Mouse (Mus musculus) hindbrain, postnatal 0 days (tissue): ENCODE measurements around the gene Elf4. TPM values are rescaled to one million over a fixed set of nuclear protein-coding genes. Genes with fewer than 3 reads are reported as not detected.

Experiments
- ATAC-seq: fragments of 200-750 bp; cut with Nextera tagmentation; 2 replicates; pipeline ENCODE4 v1.8.0; 2017; ENCODE audit warnings: mild to moderate bottlenecking, moderate TSS enrichment, moderate library complexity
- DNase-seq: peaks from one replicate; pipeline ENCODE4 v3.0.0-alpha.2; 2015; ENCODE audit warnings: low spot score
- H3K27ac ChIP-seq: fragments of 300-500 bp; sonication (generic); 2 replicates; pipeline ENCODE4 v1.5.1; 2014; ENCODE audit warnings: mild to moderate bottlenecking
- H3K27me3 ChIP-seq: fragments of 300-500 bp; sonication (generic); 2 replicates; pipeline ENCODE4 v1.6.1; 2014; ENCODE audit warnings: low read length, mixed read lengths; ENCODE audit not compliant: insufficient read depth
- H3K36me3 ChIP-seq: fragments of 300-500 bp; sonication (generic); 2 replicates; pipeline ENCODE4 v1.6.1; 2014; ENCODE audit warnings: low read length, mixed read lengths; ENCODE audit not compliant: insufficient read depth
- H3K4me1 ChIP-seq: fragments of 300-500 bp; sonication (generic); 2 replicates; pipeline ENCODE4 v1.6.1; 2014; ENCODE audit warnings: antibody characterized with exemption, low read length, mixed read lengths; ENCODE audit not compliant: insufficient read depth
- H3K4me2 ChIP-seq: fragments of 300-500 bp; sonication (generic); 2 replicates; pipeline ENCODE4 v1.6.1; 2014; ENCODE audit warnings: low read depth, mild to moderate bottlenecking, low read length, moderate library complexity, mixed read lengths
- H3K4me3 ChIP-seq: fragments of 300-500 bp; sonication (generic); 2 replicates; pipeline ENCODE4 v1.5.1; 2014; ENCODE audit warnings: low read length
- H3K9ac ChIP-seq: fragments of 300-500 bp; sonication (generic); replicated peaks from 2 replicates; pipeline ENCODE4 v1.6.1; 2014; ENCODE audit warnings: mild to moderate bottlenecking, low read length, moderate library complexity, mixed read lengths
- H3K9me3 ChIP-seq: fragments of 300-500 bp; sonication (generic); 2 replicates; pipeline ENCODE4 v1.6.1; 2016; ENCODE audit warnings: low read length, mixed read lengths
- CTCF ChIP-seq: IDR thresholded peaks from 2 replicates; pipeline ENCODE4 v1.5.1; 2016; ENCODE audit warnings: antibody characterized with exemption, control low read depth, low read depth
- WGBS: fragments of 180-500 bp; shearing (Covaris S2); extraction: QIAGEN DNeasy Blood & Tissue Kit; methylation state at CpG from one replicate; pipeline ENCODE4 v1.1.7; 2014; 5-methylcytosine and 5-hydroxymethylcytosine counted together
- polyA plus RNA-seq: library from polyadenylated mRNA; unstranded; fragments of >200 nt; fragmentation: Nextera tagmentation; extraction: Ambion mirVana; gene quantifications from 2 replicates; pipeline ENCODE4 v1.2.1, GENCODE M21; 2015
- total RNA-seq: library from RNA; depleted of rRNA; stranded (reverse); fragments of >200 nt; gene quantifications from 2 replicates; pipeline ENCODE4 v1.2.3, GENCODE M21; 2014

Gene Elf4
- total and polyA plus RNA-seq, 2 experiments from 2014 or later, result 0.34 to 0.78 TPM

- Histone ChIP-seq H3K4me3 (no peak overlapping the region), H3K4me2 (no peak overlapping the region)
- ATAC-seq, result no peak
Measured at GRCm38 (mm10) chrX:48422986-48423385, 39.9 kb downstream of the Elf4 start.

GRCm38 (mm10) chrX:48418417-48418816 is 44.5 kb downstream of the Elf4 start:
- H3K27ac ChIP-seq, result no peak overlapping the region
- H3K27me3 ChIP-seq, result no peaks in the 10 kb centered on the region
- no peak for DNase-seq
- no peak overlapping the region for H3K9ac ChIP-seq
- no peak for TF ChIP-seq CTCF
- H3K4me3 ChIP-seq, result no peak overlapping the region
- 86% methylated on average over 2 of the region's 2 CpGs for WGBS
- no peaks in the 10 kb centered on the region for H3K4me1 ChIP-seq
- H3K4me2 ChIP-seq, result no peak overlapping the region
- H3K9me3 ChIP-seq, result no peaks in the 10 kb centered on the region
- no peak for ATAC-seq
- no peaks in the 10 kb centered on the region for H3K36me3 ChIP-seq

More at GRCm38 (mm10) chrX:48422986-48423385, 39.9 kb downstream of the Elf4 start:
- TF ChIP-seq CTCF, result peak; percentile 77
- no peaks in the 10 kb centered on the region for H3K27me3 ChIP-seq
- peak; percentile 76 for DNase-seq
- H3K9me3 ChIP-seq, result no peaks in the 10 kb centered on the region
- no peak overlapping the region for H3K27ac ChIP-seq
- WGBS, result 42% methylated on average over 4 of the region's 4 CpGs
- H3K36me3 ChIP-seq, result no peaks in the 10 kb centered on the region
- no peaks in the 10 kb centered on the region for H3K4me1 ChIP-seq
- no peak overlapping the region for H3K9ac ChIP-seq

GRCm38 (mm10) chrX:48414291-48414690 is 48.6 kb downstream of the Elf4 start:
- 84% methylated on average over 5 of the region's 5 CpGs for WGBS
- Histone ChIP-seq H3K9me3 (no peaks in the 10 kb centered on the region), H3K4me3 (no peak overlapping the region), H3K36me3 (no peaks in the 10 kb centered on the region), H3K27ac (no peak overlapping the region), H3K9ac (no peak overlapping the region), H3K27me3 (no peaks in the 10 kb centered on the region), H3K4me2 (no peak overlapping the region), H3K4me1 (no peaks in the 10 kb centered on the region)
- TF ChIP-seq CTCF, result no peak
- DNase-seq (no peak), ATAC-seq (no peak)

- ATAC-seq (no peak), DNase-seq (no peak)
- no peaks in the 10 kb centered on the region for H3K4me1 ChIP-seq
- H3K4me2 ChIP-seq, result no peak overlapping the region
- no peaks in the 10 kb centered on the region for H3K9me3 ChIP-seq
- H3K36me3 ChIP-seq, result no peaks in the 10 kb centered on the region
- H3K4me3 ChIP-seq, result no peak overlapping the region
- no peak overlapping the region for H3K27ac ChIP-seq
- no peak for TF ChIP-seq CTCF
- no peak overlapping the region for H3K9ac ChIP-seq
- 76% methylated on average over 6 of the region's 6 CpGs for WGBS
- H3K27me3 ChIP-seq, result no peaks in the 10 kb centered on the region
Measured at GRCm38 (mm10) chrX:48412629-48413028, 50.3 kb downstream of the Elf4 start.

- H3K36me3 ChIP-seq, result no peaks in the 10 kb centered on the region
- ATAC-seq (peak; percentile 4; the same call in 1 of the 2 replicates), DNase-seq (no peak)
- H3K4me3 ChIP-seq, result peak overlapping the region; percentile 37
- H3K27ac ChIP-seq, result no peak overlapping the region
- no peaks in the 10 kb centered on the region for H3K27me3 ChIP-seq
- no peak for TF ChIP-seq CTCF
- WGBS, result 32% methylated on average over 7 of the region's 7 CpGs
- H3K9ac ChIP-seq, result no peak overlapping the region
- H3K4me2 ChIP-seq, result peak overlapping the region; percentile 54
- H3K4me1 ChIP-seq, result no peaks in the 10 kb centered on the region
- no peaks in the 10 kb centered on the region for H3K9me3 ChIP-seq
Measured at GRCm38 (mm10) chrX:48410388-48410776, 52.5 kb downstream of the Elf4 start.

- H3K27ac ChIP-seq, result no peak overlapping the region
- DNase-seq (peak; percentile 79), ATAC-seq (peak; percentile 92)
- peak; percentile 84 for TF ChIP-seq CTCF
- 20% methylated on average over 34 of the region's 36 CpGs for WGBS
- H3K9ac ChIP-seq, result no peak overlapping the region
- H3K4me2 ChIP-seq, result peak overlapping the region; percentile 54
- no peaks in the 10 kb centered on the region for H3K36me3 ChIP-seq
- H3K4me1 ChIP-seq, result no peaks in the 10 kb centered on the region
- no peaks in the 10 kb centered on the region for H3K9me3 ChIP-seq
- peak overlapping the region; percentile 37 for H3K4me3 ChIP-seq
- H3K27me3 ChIP-seq, result no peaks in the 10 kb centered on the region
Measured at GRCm38 (mm10) chrX:48409611-48410387, 53.1 kb downstream of the Elf4 start.

GRCm38 (mm10) chrX:48405141-48405540 is 57.8 kb downstream of the Elf4 start:
- Histone ChIP-seq H3K27ac (no peak overlapping the region), H3K4me3 (no peak overlapping the region), H3K27me3 (no peaks in the 10 kb centered on the region), H3K4me2 (no peak overlapping the region), H3K9ac (no peak overlapping the region), H3K36me3 (no peaks in the 10 kb centered on the region), H3K9me3 (no peaks in the 10 kb centered on the region), H3K4me1 (no peaks in the 10 kb centered on the region)
- DNase-seq (no peak), ATAC-seq (no peak)
- 62% methylated on average over 3 of the region's 3 CpGs for WGBS
- TF ChIP-seq CTCF, result no peak
